Mouse (Mus musculus): ENCODE data around the gene Mecom. TPM values are rescaled to one million over a fixed set of nuclear protein-coding genes. Genes with fewer than 3 reads are reported as not detected.
"Not testable (repeated sequence)": the region's sequence is repeated elsewhere in the genome, so short reads cannot be mapped to it uniquely, and the experiment has no call there.

The Mecom gene
- 167 and 217 TPM in 2 replicates for polyA plus RNA-seq (2016; fragmentation: Nextera tagmentation; extraction: Ambion mirVana)

DNA sequence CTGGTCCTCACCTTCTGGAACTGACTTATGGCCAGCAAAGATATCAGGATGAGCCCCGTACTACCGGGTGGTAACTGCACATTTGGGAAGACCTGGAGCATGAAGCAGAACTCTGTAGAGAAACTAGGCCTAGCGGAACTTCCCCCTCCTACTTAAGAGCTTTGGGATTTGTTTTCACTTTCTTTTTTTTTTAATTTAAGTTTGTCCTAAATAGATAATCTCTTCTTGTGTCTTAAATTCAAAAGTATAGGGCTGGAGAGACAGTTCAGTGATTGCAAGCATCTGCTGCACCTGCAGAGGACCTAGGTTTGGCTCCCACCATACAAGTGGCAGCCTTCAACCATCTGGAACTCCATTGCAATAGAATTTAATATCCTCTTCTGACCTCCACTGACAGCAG lies at the start of gene Mecom:
Gene Mecom (minus strand): TSS at position 101 of the 400 bp plus-strand sequence.
- peak within 1 kb of the TSS; percentile 68 for H3K27ac ChIP-seq
- peak within 1 kb of the TSS; percentile 16 for H3K4me3 ChIP-seq
- peaks cover 33% of the 10 kb centered on the region for H3K4me1 ChIP-seq
- H3K9me3 ChIP-seq (replicated peaks), result no peaks in the 10 kb centered on the region
- no peaks in the 10 kb centered on the region for H3K27me3 ChIP-seq (ENCODE audit: low read depth, poor library complexity, severe bottlenecking)
- no peak for DNase-seq (ENCODE audit: low spot score)
- 88% methylated on average over 3 of the region's 3 CpGs for WGBS
- H3K36me3 ChIP-seq, result no peaks in the 10 kb centered on the region

DNA sequence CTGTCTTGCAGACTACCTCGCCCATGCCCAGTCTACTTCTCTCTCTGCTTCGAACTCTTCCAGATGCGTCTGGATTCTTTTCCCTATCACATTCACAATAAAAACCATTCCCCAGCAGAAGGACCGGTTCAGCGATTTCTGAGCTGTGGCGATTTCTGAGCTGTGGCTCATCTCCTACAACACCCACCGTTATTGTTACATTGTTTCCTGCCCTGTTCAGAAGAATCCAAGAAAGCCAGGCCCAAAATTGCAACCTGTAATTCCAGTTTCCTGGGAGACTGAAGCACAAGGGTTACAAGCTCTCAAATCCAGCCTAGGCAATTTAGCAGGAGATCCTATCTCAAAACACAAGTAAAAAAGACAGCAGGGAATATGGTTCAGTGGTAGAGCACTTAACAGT lies 49.5 kb upstream of the Mecom start:
- no peak for DNase-seq (ENCODE audit: low spot score)
- peaks cover 26% of the 10 kb centered on the region for H3K4me1 ChIP-seq
- 83% methylated on average over 7 of the region's 7 CpGs for WGBS
- no peak overlapping the region for H3K27ac ChIP-seq
- no peak overlapping the region for H3K4me3 ChIP-seq
- H3K9me3 ChIP-seq (replicated peaks), result no peaks in the 10 kb centered on the region
- H3K36me3 ChIP-seq, result no peaks in the 10 kb centered on the region
- peaks cover 26% of the 10 kb centered on the region for H3K27me3 ChIP-seq (ENCODE audit: low read depth, poor library complexity, severe bottlenecking)

DNA sequence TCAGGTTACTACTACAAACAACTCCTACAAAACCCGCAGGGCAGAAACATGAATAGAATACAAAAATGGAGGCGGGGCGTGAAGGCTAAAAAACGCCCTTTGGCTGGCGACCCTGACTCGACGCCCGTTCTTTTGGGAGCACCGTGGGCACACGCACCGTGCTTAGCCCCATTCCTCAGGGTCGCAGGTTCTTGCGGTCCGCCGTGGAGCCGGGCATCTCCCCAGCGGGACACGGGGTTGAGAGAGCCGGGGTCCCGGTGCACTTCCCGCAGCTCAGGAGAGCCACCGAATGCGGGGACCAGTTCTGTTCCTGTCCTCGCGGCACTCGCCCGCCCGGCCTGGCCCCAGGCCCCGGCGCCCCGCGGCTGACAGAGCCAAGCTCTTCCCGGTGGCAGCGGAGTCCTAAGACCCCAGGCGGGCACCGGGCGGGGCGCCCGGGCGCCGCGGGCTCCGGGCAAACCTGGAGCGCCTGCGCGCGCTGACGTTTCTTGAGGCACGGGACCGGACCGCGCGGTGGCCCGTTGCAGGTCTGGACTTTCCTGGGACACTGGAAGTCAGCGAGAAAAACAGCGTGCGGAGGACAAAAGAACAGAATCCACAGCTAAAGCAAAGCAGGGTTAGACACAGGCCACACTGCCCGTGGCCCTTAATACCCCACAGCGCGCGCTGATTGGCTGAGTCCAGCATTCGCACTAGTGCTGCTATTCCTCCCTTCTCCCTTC lies 47.5 kb upstream of the Mecom start:
- peak overlapping the region; percentile 95 for H3K27ac ChIP-seq
- no peaks in the 10 kb centered on the region for H3K9me3 ChIP-seq (replicated peaks)
- WGBS, result under 1% methylated on average over 62 of the region's 62 CpGs
- peak; percentile 77 for DNase-seq (ENCODE audit: low spot score)
- H3K4me1 ChIP-seq, result peaks cover 26% of the 10 kb centered on the region
- peaks cover 26% of the 10 kb centered on the region for H3K27me3 ChIP-seq (ENCODE audit: low read depth, poor library complexity, severe bottlenecking)
- no peaks in the 10 kb centered on the region for H3K36me3 ChIP-seq
- peak overlapping the region; percentile 86 for H3K4me3 ChIP-seq

DNA sequence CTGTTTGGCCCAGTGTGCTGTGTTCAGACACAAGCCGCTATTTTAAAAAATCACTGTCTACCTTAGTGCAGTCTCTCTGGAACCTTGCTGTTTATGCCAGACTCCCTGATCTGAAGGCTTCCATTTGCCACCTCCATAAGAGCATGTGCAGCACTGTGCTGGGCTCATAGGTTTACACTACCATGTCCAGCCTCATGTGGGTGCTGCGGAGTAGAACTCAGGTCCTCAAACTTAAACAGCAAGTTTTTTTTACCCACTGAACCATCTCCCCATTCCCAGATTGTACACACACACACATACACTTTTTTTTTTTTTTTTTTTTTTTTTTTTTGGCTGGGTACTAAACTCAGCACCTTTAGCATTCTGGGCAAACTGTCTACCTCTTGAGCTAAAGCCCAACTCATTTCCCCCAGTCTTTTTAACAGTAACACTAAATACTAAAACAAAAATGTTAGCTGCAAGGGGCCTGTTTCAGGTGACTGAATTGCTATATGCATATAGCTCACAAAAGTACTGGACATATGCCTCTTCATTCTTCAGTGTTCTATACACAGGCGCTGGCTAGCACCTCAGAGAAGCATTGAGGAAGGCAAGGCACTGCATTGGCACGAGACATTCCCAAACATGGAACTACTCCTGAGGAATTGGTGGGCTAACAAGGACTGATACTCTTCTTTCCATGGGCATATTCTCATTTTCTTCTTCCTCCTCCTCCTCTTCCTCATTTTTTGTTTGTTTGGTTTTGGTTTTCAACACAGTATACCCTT lies 46.1 kb upstream of the Mecom start:
- no peak overlapping the region for H3K27ac ChIP-seq
- peaks cover 15% of the 10 kb centered on the region for H3K4me1 ChIP-seq
- H3K27me3 ChIP-seq (ENCODE audit: low read depth, poor library complexity, severe bottlenecking), result peaks cover 18% of the 10 kb centered on the region
- no peak overlapping the region for H3K4me3 ChIP-seq
- peak; percentile 47 for DNase-seq (ENCODE audit: low spot score)
- no peaks in the 10 kb centered on the region for H3K36me3 ChIP-seq
- WGBS, result 78% methylated on average over 4 of the region's 4 CpGs
- no peaks in the 10 kb centered on the region for H3K9me3 ChIP-seq (replicated peaks)

DNA sequence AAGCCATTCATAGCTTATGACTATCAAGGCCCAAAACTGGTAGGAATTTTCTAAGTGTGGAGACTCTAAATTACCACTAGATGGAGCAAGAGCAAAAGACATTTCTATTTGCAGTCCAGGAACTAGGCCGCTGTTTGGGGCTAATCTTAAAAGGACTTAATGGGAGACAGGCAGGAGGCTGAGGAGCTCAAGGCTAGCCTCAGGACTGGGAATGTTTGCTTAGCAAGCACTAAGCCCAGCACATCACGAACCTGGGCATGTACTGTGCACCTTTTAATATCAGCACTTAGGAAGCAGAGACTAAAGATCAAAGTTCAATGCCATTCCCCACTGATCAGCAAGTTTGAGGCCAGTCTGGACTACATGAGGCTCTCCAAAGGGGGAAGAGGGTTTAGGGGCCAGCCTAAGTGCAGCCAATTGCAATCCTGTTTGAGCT lies 44.6 kb upstream of the Mecom start:
- Histone ChIP-seq H3K9me3 (replicated peaks) (no peaks in the 10 kb centered on the region), H3K27me3 (ENCODE audit: low read depth, poor library complexity, severe bottlenecking) (peaks cover 5% of the 10 kb centered on the region; the same call in 1 of the 2 replicates), H3K4me1 (peaks cover 15% of the 10 kb centered on the region), H3K27ac (0 out of 2 replicates have a peak overlapping the region, but pooled peaks have one; percentile 36), H3K4me3 (no peak overlapping the region), H3K36me3 (no peaks in the 10 kb centered on the region)
- 3% methylated on average over 2 of the region's 2 CpGs for WGBS
- DNase-seq (ENCODE audit: low spot score), result peak; percentile 42

DNA sequence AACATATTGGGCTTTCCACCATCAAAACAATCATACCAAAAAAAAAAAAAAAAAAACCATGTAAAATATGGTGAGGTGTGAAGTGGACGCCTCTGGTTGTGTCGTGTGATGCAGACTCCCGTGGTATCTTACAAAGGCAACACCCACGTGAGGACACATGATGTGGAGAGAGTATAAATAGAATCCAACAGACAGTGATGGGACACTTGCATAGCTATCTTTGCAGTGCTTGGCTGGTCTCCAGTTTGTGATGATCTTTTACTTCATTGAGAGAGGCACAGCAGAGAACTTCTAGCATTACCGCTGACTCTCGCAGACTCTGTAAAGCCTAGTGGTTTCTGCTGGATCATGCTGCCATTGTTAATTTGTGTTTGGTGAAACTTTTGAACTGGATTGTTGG lies 41.1 kb upstream of the Mecom start:
- Histone ChIP-seq H3K4me1 (peaks cover 8% of the 10 kb centered on the region), H3K27ac (no peak overlapping the region), H3K36me3 (no peaks in the 10 kb centered on the region), H3K9me3 (replicated peaks) (no peaks in the 10 kb centered on the region), H3K4me3 (no peak overlapping the region), H3K27me3 (ENCODE audit: low read depth, poor library complexity, severe bottlenecking) (no peaks in the 10 kb centered on the region)
- 88% methylated on average over 6 of the region's 6 CpGs for WGBS
- DNase-seq (ENCODE audit: low spot score), result no peak

DNA sequence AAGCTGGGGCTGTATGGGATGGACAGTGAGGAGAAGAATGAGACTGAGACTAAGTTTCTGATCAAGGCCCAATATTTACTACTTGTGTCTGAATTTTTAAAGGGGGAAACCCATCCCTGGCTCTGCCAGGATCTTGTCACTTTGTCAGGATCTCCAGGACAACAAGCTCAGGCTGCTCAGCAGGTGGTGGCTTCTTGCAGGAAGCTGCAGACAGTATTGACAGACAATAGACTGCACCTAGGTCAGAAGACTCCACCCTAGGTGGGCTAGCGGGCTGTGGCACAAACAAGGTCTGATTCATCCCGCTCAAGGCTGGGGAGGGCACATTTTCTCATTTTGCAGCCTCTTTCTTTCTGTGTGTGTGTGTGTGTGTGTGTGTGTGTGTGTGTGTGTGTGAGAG lies 25.7 kb upstream of the Mecom start:
- 27% methylated on average over 2 of the region's 2 CpGs for WGBS
- H3K36me3 ChIP-seq, result no peaks in the 10 kb centered on the region
- no peaks in the 10 kb centered on the region for H3K4me1 ChIP-seq
- DNase-seq (ENCODE audit: low spot score), result no peak
- H3K9me3 ChIP-seq (replicated peaks), result no peaks in the 10 kb centered on the region
- no peak overlapping the region for H3K27ac ChIP-seq
- no peak overlapping the region for H3K4me3 ChIP-seq
- H3K27me3 ChIP-seq (ENCODE audit: low read depth, poor library complexity, severe bottlenecking), result no peaks in the 10 kb centered on the region

DNA sequence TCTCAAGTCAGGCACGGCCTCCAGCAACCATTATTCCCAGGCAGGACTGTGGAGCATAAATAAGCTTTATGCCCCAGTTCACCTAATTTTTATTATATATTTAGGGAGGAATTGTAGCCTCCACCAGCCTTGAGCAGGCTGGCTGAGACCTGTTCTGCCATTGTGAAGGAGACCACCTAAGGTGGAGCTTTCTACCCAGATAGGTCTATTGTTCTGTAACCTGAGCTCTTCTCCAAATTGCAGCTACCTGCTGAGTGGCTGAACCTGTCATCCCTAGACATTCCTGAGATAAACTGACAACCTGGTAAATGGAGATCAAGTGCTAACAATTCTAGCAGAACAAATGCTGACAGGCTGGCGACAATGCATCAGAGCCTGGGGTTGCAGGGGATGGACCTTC lies 18.5 kb upstream of the Mecom start:
- H3K27ac ChIP-seq; DNase-seq (ENCODE audit: low spot score); H3K27me3 ChIP-seq (ENCODE audit: low read depth, poor library complexity, severe bottlenecking); H3K4me1 ChIP-seq; H3K9me3 ChIP-seq (replicated peaks); H3K4me3 ChIP-seq; H3K36me3 ChIP-seq: not testable (repeated sequence)
- 36% methylated on average over 1 of the region's 2 CpGs for WGBS

DNA sequence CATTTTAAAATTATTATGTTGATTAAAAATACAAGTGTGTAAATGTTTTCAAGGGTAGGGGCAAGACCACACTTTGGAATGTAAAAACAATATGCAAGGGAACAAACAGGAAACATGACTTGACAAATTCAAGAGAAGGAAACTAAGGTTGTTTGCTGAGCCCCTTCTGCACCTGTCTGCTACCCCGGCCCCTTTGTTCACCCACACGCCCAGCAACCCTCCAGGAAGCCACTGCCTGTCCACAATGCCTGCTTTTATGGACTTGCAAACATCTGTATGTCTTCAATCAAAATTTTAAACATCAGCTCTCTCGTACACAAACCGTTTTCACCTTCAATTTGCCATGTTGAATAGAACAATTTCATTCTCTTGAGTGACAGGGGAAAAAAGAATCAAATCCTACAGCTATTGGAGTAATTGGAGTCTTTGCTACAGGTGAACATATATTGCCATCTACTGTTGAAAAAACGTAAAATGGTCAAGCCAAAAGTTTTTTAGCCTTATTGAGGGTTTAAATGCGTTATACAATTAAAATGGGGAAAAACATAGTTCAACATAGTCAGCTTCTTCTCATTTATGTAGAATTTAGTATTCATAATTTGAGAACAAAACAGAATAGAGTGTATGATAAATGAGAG lies 13.0 kb upstream of the Mecom start:
- no peak overlapping the region for H3K4me3 ChIP-seq
- no peaks in the 10 kb centered on the region for H3K27me3 ChIP-seq (ENCODE audit: low read depth, poor library complexity, severe bottlenecking)
- H3K27ac ChIP-seq, result no peak overlapping the region
- no peak for DNase-seq (ENCODE audit: low spot score)
- peaks cover 10% of the 10 kb centered on the region for H3K4me1 ChIP-seq
- 60% methylated on average over 6 of the region's 6 CpGs for WGBS
- H3K36me3 ChIP-seq, result no peaks in the 10 kb centered on the region
- no peaks in the 10 kb centered on the region for H3K9me3 ChIP-seq (replicated peaks)

DNA sequence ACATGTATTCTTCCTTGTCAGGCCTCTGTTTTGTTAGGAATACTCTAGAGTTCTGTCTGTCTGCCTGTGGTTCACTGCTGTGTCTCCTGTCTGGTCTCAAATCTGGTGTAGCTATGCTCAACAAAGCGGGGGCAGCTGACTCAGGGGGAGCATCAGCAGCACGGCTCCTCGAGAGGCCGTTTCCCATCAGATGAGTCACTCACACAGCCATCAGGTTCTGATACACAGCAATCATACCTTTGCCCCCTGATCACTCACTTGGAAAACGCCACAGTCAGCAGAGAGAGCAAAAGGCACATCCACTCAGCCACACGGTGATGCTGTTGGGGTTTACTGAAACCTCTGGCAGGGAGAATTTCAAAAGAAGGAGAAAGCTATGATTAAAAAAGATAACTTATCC lies 5.9 kb upstream of the Mecom start:
- DNase-seq (ENCODE audit: low spot score), result no peak
- Histone ChIP-seq H3K4me3 (no peak overlapping the region), H3K4me1 (peaks cover 8% of the 10 kb centered on the region), H3K27ac (no peak overlapping the region), H3K9me3 (replicated peaks) (no peaks in the 10 kb centered on the region), H3K36me3 (no peaks in the 10 kb centered on the region), H3K27me3 (ENCODE audit: low read depth, poor library complexity, severe bottlenecking) (no peaks in the 10 kb centered on the region)
- 73% methylated on average over 6 of the region's 6 CpGs for WGBS

DNA sequence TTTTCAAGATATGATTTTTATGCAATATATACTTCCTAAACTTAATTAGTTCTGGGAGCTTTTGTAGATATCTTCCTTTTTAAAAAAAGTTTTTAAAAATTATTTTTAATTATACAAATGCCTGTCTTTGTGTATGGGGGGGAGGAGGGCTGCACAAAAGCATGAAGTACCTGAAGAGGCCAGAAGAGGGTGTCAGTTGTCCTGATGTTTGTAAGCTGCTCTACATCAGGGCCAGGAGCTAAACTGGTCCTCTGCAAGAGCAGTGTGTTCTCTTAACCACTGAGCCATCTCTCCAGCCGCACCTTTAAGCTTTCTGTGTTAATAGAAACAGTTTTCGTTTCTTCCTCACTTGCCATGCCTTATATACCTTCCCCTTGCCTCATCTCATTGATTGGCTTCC lies 2.4 kb upstream of the Mecom start:
- H3K9me3 ChIP-seq (replicated peaks), result no peaks in the 10 kb centered on the region
- H3K4me1 ChIP-seq, result peaks cover 33% of the 10 kb centered on the region
- no peak overlapping the region for H3K4me3 ChIP-seq
- no peaks in the 10 kb centered on the region for H3K36me3 ChIP-seq
- no peak for DNase-seq (ENCODE audit: low spot score)
- no peaks in the 10 kb centered on the region for H3K27me3 ChIP-seq (ENCODE audit: low read depth, poor library complexity, severe bottlenecking)
- 48% methylated on average over 2 of the region's 2 CpGs for WGBS
- no peak overlapping the region for H3K27ac ChIP-seq

DNA sequence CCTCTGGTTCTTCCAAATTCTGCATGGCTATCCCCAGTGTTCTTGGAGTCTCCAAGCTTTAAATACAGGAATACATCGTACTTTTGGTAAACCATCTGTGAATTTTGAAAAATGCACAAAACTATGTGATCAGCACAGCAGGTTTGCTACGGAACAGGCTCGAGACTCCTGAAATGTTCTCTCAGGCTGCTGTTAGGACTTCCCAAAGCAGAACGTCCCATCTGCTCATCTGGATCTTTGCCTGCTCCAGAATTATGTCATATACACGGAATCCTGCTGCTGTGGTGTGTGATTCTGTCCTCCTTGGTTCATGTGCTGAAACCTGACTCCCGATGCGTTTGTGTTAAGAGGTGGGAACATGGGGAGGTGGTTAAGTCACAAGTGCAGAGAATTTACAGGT lies 1.1 kb upstream of the Mecom start:
- Histone ChIP-seq H3K27me3 (ENCODE audit: low read depth, poor library complexity, severe bottlenecking) (no peaks in the 10 kb centered on the region), H3K9me3 (replicated peaks) (no peaks in the 10 kb centered on the region), H3K27ac (no peak overlapping the region), H3K4me1 (peaks cover 33% of the 10 kb centered on the region), H3K4me3 (no peak overlapping the region), H3K36me3 (no peaks in the 10 kb centered on the region)
- DNase-seq (ENCODE audit: low spot score), result no peak
- WGBS, result 80% methylated on average over 7 of the region's 7 CpGs

DNA sequence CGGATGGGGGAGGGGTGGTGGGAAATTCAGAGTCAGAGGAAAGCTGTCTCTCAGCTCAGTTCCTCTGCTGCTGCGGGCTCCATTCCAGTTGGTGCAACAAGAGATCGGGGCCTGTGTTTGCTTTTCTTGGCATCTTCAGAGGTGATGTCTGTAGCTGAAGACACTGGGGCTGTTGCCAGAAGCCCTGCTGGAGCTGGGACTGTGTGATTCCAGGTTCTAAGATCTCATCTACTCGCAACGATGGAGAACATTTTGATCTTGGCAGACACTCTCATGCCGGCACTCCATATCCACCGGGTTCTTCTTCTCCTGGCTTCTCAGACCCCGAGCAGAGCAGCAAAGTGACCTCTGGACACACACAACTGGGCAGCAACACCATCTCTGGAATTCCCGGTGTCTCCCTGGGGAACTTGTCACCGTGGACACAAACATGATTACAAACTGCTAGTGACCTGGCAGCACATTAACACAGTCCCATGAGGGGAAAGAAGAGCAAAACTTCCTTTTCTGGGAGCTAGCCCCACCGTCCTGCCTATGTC lies 908 bp downstream of the Mecom start:
- peak overlapping the region; percentile 68 for H3K27ac ChIP-seq
- no peaks in the 10 kb centered on the region for H3K36me3 ChIP-seq
- H3K27me3 ChIP-seq (ENCODE audit: low read depth, poor library complexity, severe bottlenecking), result no peaks in the 10 kb centered on the region
- DNase-seq (ENCODE audit: low spot score), result peak; percentile 38
- peak overlapping the region; percentile 16 for H3K4me3 ChIP-seq
- H3K4me1 ChIP-seq, result peaks cover 33% of the 10 kb centered on the region
- 67% methylated on average over 11 of the region's 11 CpGs for WGBS
- no peaks in the 10 kb centered on the region for H3K9me3 ChIP-seq (replicated peaks)

Data from limb, embryonic 10.5 days (tissue).